Mouse (Mus musculus) cerebellum, adult 2 months (tissue): ENCODE measurements around the gene Usp48.

Experiments used
- CTCF ChIP-seq: fragments of 200-500 bp; IDR thresholded peaks from 2 replicates; pipeline ENCODE4 v1.5.1; 2011; ENCODE audit warnings: low read depth, mild to moderate bottlenecking, control low read depth, low read length, moderate library complexity, borderline replicate concordance; ENCODE audit not compliant: insufficient read depth
- POLR2A ChIP-seq: fragments of 200-500 bp; IDR thresholded peaks from 2 replicates; pipeline ENCODE4 v1.6.1; 2011; ENCODE audit warnings: low read length, control low read depth, borderline replicate concordance; ENCODE audit not compliant: insufficient read depth

- TF ChIP-seq CTCF = no peak
- TF ChIP-seq POLR2A = no peak
These were observed 78.4 kb downstream of the Usp48 start for GRCm38 (mm10) chr4:137671711-137672500.
